8 mouse cellular contexts compared by ENCODE assay signal in the genomic region with DNA sequence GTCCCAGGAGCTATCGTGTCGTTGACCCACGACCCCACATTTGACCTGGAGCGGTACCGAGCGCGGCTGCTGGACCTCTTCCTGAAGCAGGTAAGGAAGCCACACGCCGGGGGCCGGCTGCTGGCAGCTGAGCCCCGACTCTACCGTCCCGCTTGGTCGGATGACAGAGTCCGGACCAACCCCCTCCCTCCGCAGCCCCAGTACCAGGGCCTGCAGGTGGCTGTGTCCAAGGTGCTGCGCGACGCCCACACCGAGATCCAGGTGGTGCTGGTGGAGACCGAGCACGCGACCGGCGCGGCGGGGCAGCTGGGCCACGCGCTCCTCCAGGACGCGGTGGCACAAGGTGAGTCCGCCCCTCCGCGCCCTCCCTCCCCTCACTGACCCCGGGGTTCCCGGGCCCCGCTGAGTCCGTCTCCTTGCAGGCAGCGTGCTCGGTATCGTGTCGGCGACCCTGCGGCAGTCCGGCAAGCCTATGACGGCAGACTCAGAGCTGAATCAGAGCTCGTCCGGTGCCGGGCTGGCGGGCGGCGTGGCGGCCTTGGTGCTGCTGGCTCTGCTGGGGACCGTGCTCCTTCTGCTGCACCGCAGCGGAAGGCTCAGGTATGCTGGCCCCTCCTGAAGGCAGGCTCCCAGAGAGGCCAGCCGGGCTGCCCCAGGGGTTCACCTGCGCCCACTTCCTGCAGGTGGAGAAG. TPM values are rescaled to one million over a fixed set of nuclear protein-coding genes. Genes with fewer than 3 reads are reported as not detected.
DNase-seq lines count a peak whose midpoint lies in the region; ATAC-seq lines count a peak whose summit lies in the region.

No protein-coding gene starts in this region.

- ATAC-seq in heart, embryonic 15.5 days (replicated peaks; ENCODE audit: insufficient number of reproducible peaks, insufficient read depth, low FRiP score, low read depth) = no peak
- peak; percentile 22; the same call in 1 of the 2 replicates for ATAC-seq in forebrain, embryonic 14.5 days
- ATAC-seq in liver, embryonic 15.5 days (ENCODE audit: insufficient read depth) = no peak

- peaks cover 72% of the 10 kb centered on the region for H3K27me3 ChIP-seq in heart, embryonic 15.5 days
- peaks cover 69% of the 10 kb centered on the region for H3K27me3 ChIP-seq in forebrain, embryonic 14.5 days (replicated peaks; ENCODE audit: control insufficient read depth, insufficient read depth, low read length)
- H3K27me3 ChIP-seq in liver, embryonic 15.5 days = peaks cover 86% of the 10 kb centered on the region

- intact Hi-C loops in heart, postnatal 10 days (cut with DNase I) = no loop called here
- intact Hi-C loops in left cerebral cortex, postnatal 14 days (cut with DNase I) = loop anchor here (10.0 kb wide), 1 partner anchor 190 kb away; no protein-coding TSS in a partner anchor

- H3K4me3 ChIP-seq in heart, embryonic 15.5 days = peak overlapping the region; percentile 48
- peak overlapping the region; percentile 38 for H3K4me3 ChIP-seq in forebrain, embryonic 14.5 days (ENCODE audit: low read depth, low read length)
- H3K4me3 ChIP-seq in liver, embryonic 15.5 days (replicated peaks) = peak overlapping the region; percentile 34

- no peak for DNase-seq in heart, postnatal 10 days
- DNase-seq in adrenal gland, adult 18-20 months (ENCODE audit: low spot score in 2 of 2) = peak; percentile 48 to 61
- DNase-seq in forebrain, embryonic 14.5 days (ENCODE audit: low spot score) = no peak
- no peak for DNase-seq in spleen, postnatal 14 days (ENCODE audit: low spot score in 2 of 2)
- no peak for DNase-seq in left cerebral cortex, postnatal 14 days (ENCODE audit: low spot score in 2 of 2)
- DNase-seq in Muller cell, postnatal 12 days (ENCODE audit: inconsistent ontology term) = no peak

- no peaks in the 10 kb centered on the region for H3K36me3 ChIP-seq in heart, embryonic 15.5 days
- H3K36me3 ChIP-seq in forebrain, embryonic 14.5 days (ENCODE audit: control insufficient read depth, insufficient read depth, low read length) = no peaks in the 10 kb centered on the region
- H3K36me3 ChIP-seq in liver, embryonic 15.5 days (replicated peaks) = no peaks in the 10 kb centered on the region

- under 1% methylated on average over 58 of the region's 58 CpGs for WGBS in heart, embryonic 15.5 days
- WGBS in forebrain, embryonic 14.5 days = under 1% methylated on average over 51 of the region's 58 CpGs
- 1% methylated on average over 58 of the region's 58 CpGs for WGBS in liver, embryonic 15.5 days (ENCODE audit: insufficient replicate concordance)

- peak overlapping the region; percentile 92 for H3K4me2 ChIP-seq in heart, embryonic 15.5 days
- H3K4me2 ChIP-seq in forebrain, embryonic 14.5 days (ENCODE audit: low read length) = peak overlapping the region; percentile 67
- peak overlapping the region; percentile 57 for H3K4me2 ChIP-seq in liver, embryonic 15.5 days

- H3K9me3 ChIP-seq in heart, embryonic 15.5 days (replicated peaks) = no peaks in the 10 kb centered on the region
- H3K9me3 ChIP-seq in forebrain, embryonic 14.5 days (replicated peaks; ENCODE audit: control insufficient read depth, low read length) = no peaks in the 10 kb centered on the region
- H3K9me3 ChIP-seq in liver, embryonic 15.5 days (replicated peaks) = no peaks in the 10 kb centered on the region

- peaks cover 36% of the 10 kb centered on the region for H3K4me1 ChIP-seq in heart, embryonic 15.5 days (replicated peaks)
- peaks cover 10% of the 10 kb centered on the region; the same call in 1 of the 2 replicates for H3K4me1 ChIP-seq in forebrain, embryonic 14.5 days (ENCODE audit: control insufficient read depth, insufficient read depth, low read length)
- peaks cover 41% of the 10 kb centered on the region for H3K4me1 ChIP-seq in liver, embryonic 15.5 days (replicated peaks)

- peak overlapping the region; percentile 31 for H3K9ac ChIP-seq in heart, embryonic 15.5 days
- peak overlapping the region; percentile 55 for H3K9ac ChIP-seq in forebrain, embryonic 14.5 days (ENCODE audit: low read length)
- H3K9ac ChIP-seq in liver, embryonic 15.5 days = no peak overlapping the region

- H3K27ac ChIP-seq in heart, embryonic 15.5 days = no peak overlapping the region
- H3K27ac ChIP-seq in forebrain, embryonic 14.5 days (ENCODE audit: low read depth, low read length) = no peak overlapping the region
- H3K27ac ChIP-seq in liver, embryonic 15.5 days (replicated peaks) = no peak overlapping the region

RNA-seq across cellular contexts. Expression of a gene that starts 4.4 kb away (rescaled TPM):
- 1.4 and 2.0 TPM in 2 replicates for polyA plus RNA-seq in heart, embryonic 15.5 days (2015; fragmentation: Nextera tagmentation; extraction: Ambion mirVana)
- total RNA-seq in heart, postnatal 10 days (2021) = not detected
- total RNA-seq in adrenal gland, adult 18-20 months (2021) = not detected
- 1.9 and 2.9 TPM in 2 replicates for polyA plus RNA-seq in forebrain, embryonic 14.5 days (2014; fragmentation: Nextera tagmentation; extraction: Ambion mirVana)
- 1.3 and 1.7 TPM in 2 replicates for polyA plus RNA-seq in liver, embryonic 15.5 days (2015; fragmentation: Nextera tagmentation; extraction: Ambion mirVana)
- 10 to 100 TPM; 15.1 to 18.7 TPM for total RNA-seq in left cerebral cortex, postnatal 14 days (2021)

Comparison
In these comparisons a context has a peak if more than half of its experiments do, and no peak if none do; other contexts are left out.
1. DNase-seq: peak in adrenal gland, adult 18-20 months (2 of 2); none in heart, postnatal 10 days (0 of 2), forebrain, embryonic 14.5 days (single experiment), spleen, postnatal 14 days (0 of 2), left cerebral cortex, postnatal 14 days (0 of 2) and Muller cell, postnatal 12 days (single experiment).
2. RNA of a gene that starts 4.4 kb away (total RNA-seq): 15.1 to 18.7 TPM in left cerebral cortex, postnatal 14 days; not detected in adrenal gland, adult 18-20 months and not detected in heart, postnatal 10 days; every median in the first group is over 10 times any median in the second.
3. Peak in every context shown above with its lines, with median percentiles within 50 percentile points of each other: H3K4me2 ChIP-seq and H3K4me3 ChIP-seq.